Mouse (Mus musculus): Measurements from ENCODE around the gene Zbtb45.

DNA sequence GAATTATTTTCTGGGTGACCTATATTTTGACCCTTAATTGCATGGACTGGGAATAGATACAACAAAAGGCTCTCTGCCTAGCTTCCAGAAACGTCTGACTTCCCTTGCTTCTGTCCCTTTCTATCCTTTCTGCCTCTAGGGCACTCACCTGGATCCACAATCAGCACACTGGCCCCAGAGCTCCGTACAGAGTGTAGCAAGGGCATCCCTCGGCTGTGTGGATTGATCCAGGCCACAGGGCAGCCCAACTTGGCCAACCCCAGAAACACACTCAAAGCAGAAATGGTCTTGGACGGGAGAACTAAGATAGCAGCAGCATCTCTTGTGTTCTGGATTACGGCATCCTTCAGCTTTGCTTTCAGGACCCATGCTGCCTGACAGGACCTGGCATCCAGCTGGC lies 12.6 kb downstream of the Zbtb45 start:
- TF ChIP-seq CTCF (conservative IDR thresholded peaks at IDR 0.05; ENCODE audit: low read length) (no peak), NANOG (IDR thresholded peaks at IDR 0.05; ENCODE audit: borderline replicate concordance, low read length) (no peak)

Measured in E14TG2a.4 (cell line).